Mouse (Mus musculus): Measurements from ENCODE around the gene Slamf6. TPM values are rescaled to one million over a fixed set of nuclear protein-coding genes. Genes with fewer than 3 reads are reported as not detected.
"Not testable (repeated sequence)": the region's sequence is repeated elsewhere in the genome, so short reads cannot be mapped to it uniquely, and the experiment has no call there.

Gene Slamf6
- polyA plus RNA-seq (2016; fragmentation: Nextera tagmentation; extraction: Ambion mirVana), result not detected in 2 replicates

- Histone ChIP-seq H3K4me1 (replicated peaks) (no peaks in the 10 kb centered on the region), H3K27ac (no peak within 1 kb of the TSS), H3K4me2 (no peak within 1 kb of the TSS), H3K9ac (replicated peaks) (no peak within 1 kb of the TSS), H3K9me3 (no peaks in the 10 kb centered on the region), H3K36me3 (no peaks in the 10 kb centered on the region), H3K27me3 (no peaks in the 10 kb centered on the region), H3K4me3 (replicated peaks) (no peak within 1 kb of the TSS)
- WGBS, result 87% methylated on average over 14 of the region's 14 CpGs
- no peak for ATAC-seq (ENCODE audit: insufficient number of reproducible peaks, insufficient read depth, low FRiP score, low TSS enrichment, low read depth)
Observed at GRCm38 (mm10) chr1:171917305-171918039, at the start of gene Slamf6. TSS of gene Slamf6 (plus strand) at chr1:171917515.

- WGBS, result 82% methylated on average over 1 of the region's 1 CpGs
- Histone ChIP-seq H3K4me1 (replicated peaks) (no peaks in the 10 kb centered on the region), H3K4me3 (replicated peaks) (no peak overlapping the region), H3K9ac (replicated peaks) (no peak overlapping the region), H3K27me3 (no peaks in the 10 kb centered on the region), H3K9me3 (no peaks in the 10 kb centered on the region), H3K4me2 (no peak overlapping the region), H3K36me3 (no peaks in the 10 kb centered on the region), H3K27ac (no peak overlapping the region)
- ATAC-seq (ENCODE audit: insufficient number of reproducible peaks, insufficient read depth, low FRiP score, low TSS enrichment, low read depth), result no peak
Observed at GRCm38 (mm10) chr1:171886989-171887388, 30.3 kb upstream of the Slamf6 start.

GRCm38 (mm10) chr1:171895364-171895763 lies 22.0 kb upstream of the Slamf6 start, which contains the start of gene Gm10521:
TSS of gene Gm10521 (plus strand) at chr1:171895664.
- not testable (repeated sequence) for H3K9ac ChIP-seq (replicated peaks); H3K9me3 ChIP-seq; H3K4me1 ChIP-seq (replicated peaks); H3K4me3 ChIP-seq (replicated peaks); H3K27ac ChIP-seq; ATAC-seq (ENCODE audit: insufficient number of reproducible peaks, insufficient read depth, low FRiP score, low TSS enrichment, low read depth); H3K27me3 ChIP-seq; H3K4me2 ChIP-seq; H3K36me3 ChIP-seq
- WGBS, result 80% methylated on average over 5 of the region's 5 CpGs

- Histone ChIP-seq H3K4me2 (no peak overlapping the region), H3K9ac (replicated peaks) (no peak overlapping the region), H3K9me3 (peaks cover 2% of the 10 kb centered on the region), H3K4me1 (replicated peaks) (no peaks in the 10 kb centered on the region), H3K27ac (no peak overlapping the region), H3K27me3 (no peaks in the 10 kb centered on the region), H3K4me3 (replicated peaks) (no peak overlapping the region), H3K36me3 (no peaks in the 10 kb centered on the region)
- 79% methylated on average over 1 of the region's 1 CpGs for WGBS
- ATAC-seq (ENCODE audit: insufficient number of reproducible peaks, insufficient read depth, low FRiP score, low TSS enrichment, low read depth), result no peak
Observed at GRCm38 (mm10) chr1:171904011-171904410, 13.3 kb upstream of the Slamf6 start.

- Histone ChIP-seq H3K4me2 (no peak overlapping the region), H3K4me3 (replicated peaks) (no peak overlapping the region), H3K4me1 (replicated peaks) (no peaks in the 10 kb centered on the region), H3K27ac (no peak overlapping the region), H3K27me3 (no peaks in the 10 kb centered on the region), H3K9me3 (peaks cover 5% of the 10 kb centered on the region; the same call in 1 of the 2 replicates), H3K9ac (replicated peaks) (no peak overlapping the region), H3K36me3 (no peaks in the 10 kb centered on the region)
- ATAC-seq (ENCODE audit: insufficient number of reproducible peaks, insufficient read depth, low FRiP score, low TSS enrichment, low read depth), result no peak
- 81% methylated on average over 13 of the region's 13 CpGs for WGBS
Observed at GRCm38 (mm10) chr1:171915638-171916458, 1.5 kb upstream of the Slamf6 start.

GRCm38 (mm10) chr1:171918136-171918920 lies 1.0 kb downstream of the Slamf6 start:
- Histone ChIP-seq H3K27me3 (no peaks in the 10 kb centered on the region), H3K9me3 (no peaks in the 10 kb centered on the region), H3K27ac (no peak overlapping the region), H3K36me3 (no peaks in the 10 kb centered on the region), H3K4me1 (replicated peaks) (no peaks in the 10 kb centered on the region), H3K4me2 (no peak overlapping the region), H3K9ac (replicated peaks) (no peak overlapping the region), H3K4me3 (replicated peaks) (no peak overlapping the region)
- no peak for ATAC-seq (ENCODE audit: insufficient number of reproducible peaks, insufficient read depth, low FRiP score, low TSS enrichment, low read depth)
- WGBS, result 85% methylated on average over 12 of the region's 12 CpGs

- no peaks in the 10 kb centered on the region for H3K4me1 ChIP-seq (replicated peaks)
- WGBS, result 85% methylated on average over 5 of the region's 5 CpGs
Observed at GRCm38 (mm10) chr1:171919193-171919592, 1.9 kb downstream of the Slamf6 start.

GRCm38 (mm10) chr1:171919901-171920510 lies 2.7 kb downstream of the Slamf6 start:
- Histone ChIP-seq H3K4me2 (no peak overlapping the region), H3K9me3 (no peaks in the 10 kb centered on the region), H3K27ac (no peak overlapping the region), H3K4me1 (replicated peaks) (no peaks in the 10 kb centered on the region), H3K4me3 (replicated peaks) (no peak overlapping the region), H3K36me3 (no peaks in the 10 kb centered on the region), H3K9ac (replicated peaks) (no peak overlapping the region), H3K27me3 (no peaks in the 10 kb centered on the region)
- no peak for ATAC-seq (ENCODE audit: insufficient number of reproducible peaks, insufficient read depth, low FRiP score, low TSS enrichment, low read depth)
- 79% methylated on average over 6 of the region's 6 CpGs for WGBS

More at GRCm38 (mm10) chr1:171919193-171919592, 1.9 kb downstream of the Slamf6 start:
- ATAC-seq (ENCODE audit: insufficient number of reproducible peaks, insufficient read depth, low FRiP score, low TSS enrichment, low read depth), result no peak
- Histone ChIP-seq H3K36me3 (no peaks in the 10 kb centered on the region), H3K27ac (no peak overlapping the region), H3K4me2 (no peak overlapping the region), H3K9ac (replicated peaks) (no peak overlapping the region), H3K4me3 (replicated peaks) (no peak overlapping the region), H3K27me3 (no peaks in the 10 kb centered on the region), H3K9me3 (no peaks in the 10 kb centered on the region)

- no peak for ATAC-seq (ENCODE audit: insufficient number of reproducible peaks, insufficient read depth, low FRiP score, low TSS enrichment, low read depth)
- no peaks in the 10 kb centered on the region for H3K4me1 ChIP-seq (replicated peaks)
- no peaks in the 10 kb centered on the region for H3K27me3 ChIP-seq
- H3K27ac ChIP-seq, result no peak overlapping the region
- H3K9me3 ChIP-seq, result no peaks in the 10 kb centered on the region
- H3K36me3 ChIP-seq, result no peaks in the 10 kb centered on the region
- no peak overlapping the region for H3K4me3 ChIP-seq (replicated peaks)
- H3K4me2 ChIP-seq, result no peak overlapping the region
- WGBS, result 84% methylated on average over 9 of the region's 9 CpGs
- H3K9ac ChIP-seq (replicated peaks), result no peak overlapping the region
Observed at GRCm38 (mm10) chr1:171920989-171921621, 3.8 kb downstream of the Slamf6 start.

GRCm38 (mm10) chr1:171921641-171922040 lies 4.3 kb downstream of the Slamf6 start:
- no peak overlapping the region for H3K4me3 ChIP-seq (replicated peaks)
- H3K9me3 ChIP-seq, result no peaks in the 10 kb centered on the region
- no peak overlapping the region for H3K27ac ChIP-seq
- no peaks in the 10 kb centered on the region for H3K36me3 ChIP-seq
- H3K27me3 ChIP-seq, result no peaks in the 10 kb centered on the region
- WGBS, result 60% methylated on average over 2 of the region's 2 CpGs
- H3K4me1 ChIP-seq (replicated peaks), result no peaks in the 10 kb centered on the region
- no peak for ATAC-seq (ENCODE audit: insufficient number of reproducible peaks, insufficient read depth, low FRiP score, low TSS enrichment, low read depth)
- H3K4me2 ChIP-seq, result no peak overlapping the region
- H3K9ac ChIP-seq (replicated peaks), result no peak overlapping the region

Data from limb, embryonic 12.5 days (tissue).